Comparison of ENCODE assay signal across 18 mouse cellular contexts in genomic region chr2:117335552-117336188, GRCm38 (mm10). TPM values are rescaled to one million over a fixed set of nuclear protein-coding genes. Genes with fewer than 3 reads are reported as not detected.
A peak's percentile ranks its signal among the peaks of the same experiment; 100 is the strongest.
DNase-seq lines count a peak whose midpoint lies in the region; ATAC-seq and TF ChIP-seq lines count a peak whose summit lies in the region.
"Had no signal": no experiment of that assay in that cellular context is flagged by ENCODE, and none has a peak within 500 bp of the region (broad histone marks: within the 10 kb centered on the region; RNA-seq: fewer than 3 reads in every experiment).

No protein-coding gene starts in this region.

- no peaks in the 10 kb centered on the region for H3K27me3 ChIP-seq in lung, postnatal 0 days (replicated peaks; ENCODE audit: insufficient read depth, low read length)
- H3K27me3 ChIP-seq in intestine, embryonic 15.5 days (replicated peaks) = no peaks in the 10 kb centered on the region
- no peaks in the 10 kb centered on the region for H3K27me3 ChIP-seq in stomach, postnatal 0 days (ENCODE audit: control insufficient read depth, insufficient read depth, low read length)
- H3K27me3 ChIP-seq: forebrain, embryonic 13.5 days; liver, embryonic 15.5 days had no signal

- no peak overlapping the region for H3K27ac ChIP-seq in lung, postnatal 0 days (ENCODE audit: low read length)
- H3K27ac ChIP-seq in intestine, embryonic 15.5 days = no peak overlapping the region
- H3K27ac ChIP-seq in stomach, postnatal 0 days (replicated peaks) = peak overlapping the region; percentile 42
- H3K27ac ChIP-seq: embryonic facial prominence, embryonic 10.5 days; forebrain, embryonic 13.5 days; heart, embryonic 13.5 days; kidney, postnatal 0 days; liver, embryonic 15.5 days had no signal

- ATAC-seq in lung, postnatal 0 days = peak; percentile 71
- peak; percentile 46 for ATAC-seq in CD4-positive, CD25-positive, alpha-beta regulatory T cell, adult 4 months
- ATAC-seq in intestine, embryonic 15.5 days = peak; percentile 88
- peak; percentile 88 for ATAC-seq in stomach, postnatal 0 days (ENCODE audit: low FRiP score, low TSS enrichment)
- ATAC-seq: forebrain, embryonic 13.5 days; hindbrain, embryonic 16.5 days; midbrain, embryonic 16.5 days had no signal

- DNase-seq in lung, postnatal 0 days (ENCODE audit: low spot score) = peak; percentile 59
- DNase-seq in lung, postnatal 4 days = no peak
- peak; percentile 76 for DNase-seq in stomach, postnatal 0 days (ENCODE audit: low spot score)
- no peak for DNase-seq in urinary bladder, postnatal 4 days (ENCODE audit: low spot score in 2 of 2)
- DNase-seq in ovary, postnatal 36 days (ENCODE audit: low spot score) = no peak
- DNase-seq: adrenal gland, postnatal 10 days; cerebellum, adult 11-12 months; heart, postnatal 4 days; right cerebral cortex, adult 18-20 months had no signal

- H3K9ac ChIP-seq in lung, postnatal 0 days (replicated peaks; ENCODE audit: low read depth) = no peak overlapping the region
- H3K9ac ChIP-seq in intestine, embryonic 15.5 days = no peak overlapping the region
- H3K9ac ChIP-seq in stomach, postnatal 0 days (ENCODE audit: low read length) = no peak overlapping the region
- H3K9ac ChIP-seq: forebrain, embryonic 13.5 days; heart, embryonic 13.5 days; liver, embryonic 15.5 days had no signal

- H3K9me3 ChIP-seq in lung, postnatal 0 days (ENCODE audit: low read length) = no peaks in the 10 kb centered on the region
- H3K9me3 ChIP-seq in intestine, embryonic 15.5 days = no peaks in the 10 kb centered on the region
- no peaks in the 10 kb centered on the region for H3K9me3 ChIP-seq in stomach, postnatal 0 days (ENCODE audit: control insufficient read depth, low read length)
- H3K9me3 ChIP-seq: embryonic facial prominence, embryonic 10.5 days; forebrain, embryonic 13.5 days; heart, embryonic 13.5 days; liver, embryonic 15.5 days had no signal

- TF ChIP-seq EP300 in lung, postnatal 0 days (IDR thresholded peaks at IDR 0.05) = no peak
- no peak for TF ChIP-seq EP300 in stomach, postnatal 0 days (optimal IDR thresholded peaks at IDR 0.05)

- H3K4me2 ChIP-seq in lung, postnatal 0 days (replicated peaks; ENCODE audit: low read depth, low read length) = no peak overlapping the region
- no peak overlapping the region for H3K4me2 ChIP-seq in intestine, embryonic 15.5 days (replicated peaks)
- H3K4me2 ChIP-seq in stomach, postnatal 0 days (replicated peaks; ENCODE audit: low read depth) = no peak overlapping the region
- H3K4me2 ChIP-seq: forebrain, embryonic 13.5 days; heart, embryonic 13.5 days; liver, embryonic 15.5 days had no signal

- no peaks in the 10 kb centered on the region for H3K36me3 ChIP-seq in lung, postnatal 0 days (ENCODE audit: insufficient read depth, low read length)
- H3K36me3 ChIP-seq in intestine, embryonic 15.5 days = no peaks in the 10 kb centered on the region
- H3K36me3 ChIP-seq in stomach, postnatal 0 days (ENCODE audit: control insufficient read depth, insufficient read depth, low read length) = no peaks in the 10 kb centered on the region
- H3K36me3 ChIP-seq: embryonic facial prominence, embryonic 10.5 days; heart, embryonic 13.5 days; liver, embryonic 15.5 days had no signal

- no peak for TF ChIP-seq CTCF in lung, postnatal 0 days (IDR thresholded peaks at IDR 0.05)
- TF ChIP-seq CTCF in stomach, postnatal 0 days (IDR thresholded peaks at IDR 0.05; ENCODE audit: low read depth) = no peak

- H3K4me1 ChIP-seq in lung, postnatal 0 days (ENCODE audit: insufficient read depth, low read depth, low read length) = no peaks in the 10 kb centered on the region
- H3K4me1 ChIP-seq in intestine, embryonic 15.5 days (replicated peaks) = no peaks in the 10 kb centered on the region
- H3K4me1 ChIP-seq in stomach, postnatal 0 days (replicated peaks; ENCODE audit: control insufficient read depth, insufficient read depth) = no peaks in the 10 kb centered on the region
- H3K4me1 ChIP-seq: forebrain, embryonic 13.5 days; liver, embryonic 15.5 days had no signal

- no peak overlapping the region for H3K4me3 ChIP-seq in lung, postnatal 0 days (ENCODE audit: low read depth, low read length)
- H3K4me3 ChIP-seq in intestine, embryonic 15.5 days (replicated peaks) = no peak overlapping the region
- H3K4me3 ChIP-seq in stomach, postnatal 0 days (ENCODE audit: low read depth, low read length) = no peak overlapping the region
- H3K4me3 ChIP-seq: embryonic facial prominence, embryonic 10.5 days; forebrain, embryonic 13.5 days; heart, embryonic 13.5 days; liver, embryonic 15.5 days had no signal

- WGBS in lung, postnatal 0 days = 23% methylated on average over 4 of the region's 4 CpGs
- WGBS in intestine, embryonic 15.5 days = 38% methylated on average over 4 of the region's 4 CpGs
- 28% methylated on average over 4 of the region's 4 CpGs for WGBS in stomach, postnatal 0 days

RNA-seq across cellular contexts. Expression of gene Rasgrp1, which starts 7.1 kb away (rescaled TPM):
- polyA plus RNA-seq in lung, postnatal 0 days (2015; fragmentation: Nextera tagmentation; extraction: Ambion mirVana) = 0.30 and 0.31 TPM in 2 replicates
- polyA plus RNA-seq in CD4-positive, CD25-positive, alpha-beta regulatory T cell, adult 4 months (2017; shearing (Covaris generic)) = 10 to 100 TPM; 66.0 to 79.2 TPM
- polyA plus RNA-seq in intestine, embryonic 15.5 days (2015; fragmentation: Nextera tagmentation; extraction: Ambion mirVana) = 0.72 and 0.75 TPM in 2 replicates
- polyA plus RNA-seq in stomach, postnatal 0 days (2015; fragmentation: Nextera tagmentation; extraction: Ambion mirVana) = 2.5 and 2.7 TPM in 2 replicates

Comparison
In these comparisons a context has a peak if more than half of its experiments do, and no peak if none do; other contexts are left out.
1. DNase-seq: peak in lung, postnatal 0 days (single experiment) and stomach, postnatal 0 days (single experiment); none in lung, postnatal 4 days (0 of 2), urinary bladder, postnatal 4 days (0 of 2) and ovary, postnatal 36 days (single experiment).
2. RNA of gene Rasgrp1, which starts 7.1 kb away (polyA plus RNA-seq): 66.0 to 79.2 TPM in CD4-positive, CD25-positive, alpha-beta regulatory T cell, adult 4 months; 2.5 to 2.7 TPM in stomach, postnatal 0 days, 0.72 to 0.75 TPM in intestine, embryonic 15.5 days and 0.30 to 0.31 TPM in lung, postnatal 0 days; every median in the first group is over 10 times any median in the second.
3. Peak in every context shown above with its lines, with median percentiles within 50 percentile points of each other: ATAC-seq.